Mouse (Mus musculus) c-Kit-positive CD71-negative TER-119-negative erythroid progenitor cells, embryonic 14.5 days (primary cell): ENCODE results near the gene Has3.

Experiments used
- DNase-seq: peaks from one replicate; pipeline ENCODE4 v3.0.0-alpha.2; 2013; ENCODE audit warnings: low read depth

Gene Has3

GRCm38 (mm10) chr8:106932376-106933065 is 62.5 kb downstream of the Has3 start:
- DNase-seq, result no peak

GRCm38 (mm10) chr8:106933506-106934143 is 63.6 kb downstream of the Has3 start:
- DNase-seq, result no peak
